Mouse (Mus musculus) stomach, postnatal 0 days (tissue): ENCODE measurements around the gene Gtf2h2.
"Not testable (repeated sequence)": the region's sequence is repeated elsewhere in the genome, so short reads cannot be mapped to it uniquely, and the experiment has no call there.

ENCODE experiments used
- CTCF ChIP-seq: IDR thresholded peaks from 2 replicates; pipeline ENCODE4 v1.5.1; 2016; ENCODE audit warnings: antibody characterized with exemption, low read depth, mild to moderate bottlenecking, moderate library complexity
- EP300 ChIP-seq: optimal IDR thresholded peaks from 2 replicates; pipeline ENCODE3; 2016; ENCODE audit warnings: antibody characterized with exemption

- not testable (repeated sequence) for TF ChIP-seq CTCF, EP300
Measured at GRCm38 (mm10) chr13:100499625-100500024, 7.2 kb upstream of the Gtf2h2 start.
